Mouse (Mus musculus) brain, embryonic 14.5 days (tissue): Measurements from ENCODE around the gene Gm17428.

Source experiments
- CTCF ChIP-seq: fragments of 200-500 bp; IDR thresholded peaks from 2 replicates; pipeline ENCODE4 v1.5.1; 2012; ENCODE audit warnings: inconsistent platforms, mild to moderate bottlenecking, moderate library complexity, borderline replicate concordance; ENCODE audit not compliant: insufficient read depth, insufficient read length; ENCODE audit errors: extremely low read depth
- POLR2A ChIP-seq: fragments of 200-500 bp; IDR thresholded peaks from 2 replicates; pipeline ENCODE4 v1.6.1; 2012; ENCODE audit warnings: mild to moderate bottlenecking, inconsistent platforms, borderline replicate concordance; ENCODE audit not compliant: poor library complexity, insufficient read depth, insufficient read length, severe bottlenecking; ENCODE audit errors: extremely low read depth

DNA sequence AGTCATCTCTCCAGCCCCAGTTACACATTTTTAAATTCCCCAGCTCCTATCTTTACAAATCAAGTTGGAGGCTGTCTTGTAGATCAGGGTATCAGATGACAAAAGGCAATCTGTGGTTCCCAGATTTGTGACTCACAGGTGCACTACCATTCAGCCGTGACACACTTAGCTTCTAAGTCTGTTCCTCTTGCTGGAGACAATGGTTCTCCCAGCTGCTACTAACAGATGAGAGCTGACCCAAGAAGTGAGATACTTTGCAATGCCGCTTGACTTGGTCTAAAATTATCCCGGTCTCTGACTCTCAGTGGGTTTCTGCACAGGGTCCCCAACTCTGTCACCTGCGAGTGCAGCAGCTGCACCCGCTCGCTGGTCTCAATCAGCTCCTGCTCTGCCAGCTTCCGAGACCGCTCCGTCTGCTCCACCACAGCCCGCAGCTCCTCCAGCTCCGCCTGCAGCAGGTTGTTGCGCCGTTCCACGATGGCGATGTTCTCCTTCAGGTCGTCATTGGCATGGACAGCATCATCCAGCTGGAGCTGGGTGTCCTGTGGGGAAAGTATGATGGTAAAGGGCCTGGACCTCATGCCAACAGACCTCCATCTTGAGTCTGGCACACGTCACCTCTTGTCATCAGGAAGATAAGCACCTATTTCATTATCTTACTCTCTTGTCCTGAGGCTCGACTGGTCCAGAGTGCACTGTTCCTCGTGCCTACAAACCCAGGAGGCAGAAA is 30.6 kb upstream of the Gm17428 start:
- TF ChIP-seq CTCF (no peak), POLR2A (no peak)
